Mouse (Mus musculus): Measurements from ENCODE around the gene Mtcl1.

DNA sequence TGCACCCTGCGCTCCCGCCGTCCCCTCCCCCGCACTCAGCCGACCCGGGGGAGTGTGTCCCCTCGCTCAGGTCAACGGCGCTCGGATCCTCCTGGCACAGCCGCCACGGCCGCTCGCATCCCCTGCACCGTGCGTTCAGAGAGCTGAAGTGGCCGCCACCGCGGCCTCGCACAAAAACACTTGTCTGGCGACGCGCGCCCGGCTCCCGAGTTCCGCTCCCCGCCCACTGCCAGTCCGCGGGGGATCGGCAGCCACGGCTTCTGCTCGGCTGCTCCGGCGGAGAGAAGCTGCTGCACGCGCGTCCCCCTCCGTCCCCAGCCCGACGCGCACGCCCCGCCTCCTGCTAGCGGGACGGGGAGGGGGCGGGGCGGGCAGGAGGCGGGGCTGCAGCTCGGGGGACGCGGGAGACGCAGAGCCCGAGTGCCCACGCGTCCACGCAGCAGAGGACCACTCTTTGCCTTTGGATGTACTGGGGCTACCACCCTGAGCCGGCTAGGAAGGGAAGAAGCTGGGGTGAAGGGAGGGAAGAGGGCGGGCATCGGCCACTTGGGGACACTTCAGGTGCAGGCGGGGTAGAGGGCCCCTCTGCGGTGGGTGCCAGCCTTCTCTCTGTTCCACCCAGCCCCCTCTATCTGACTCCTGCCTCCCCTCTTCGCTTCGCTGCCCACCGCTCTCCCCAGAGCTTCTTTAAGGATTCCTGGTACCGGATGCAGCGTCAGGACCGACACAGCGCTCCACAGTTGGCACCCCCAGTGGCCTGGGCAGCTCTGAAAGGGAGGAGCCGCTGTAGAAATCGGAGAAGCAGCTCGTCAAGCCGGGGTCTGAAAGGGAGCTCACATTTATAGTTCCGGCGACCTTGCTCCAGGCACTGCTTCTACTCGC is at the start of gene Mtcl1:
- TF ChIP-seq CTCF (IDR thresholded peaks at IDR 0.05; ENCODE audit: low read depth, low read length) = no peak
- no peak for TF ChIP-seq POLR2A (IDR thresholded peaks at IDR 0.05; ENCODE audit: insufficient read depth, low read length)

All from ES-Bruce4 (cell line).